In the genomic region with DNA sequence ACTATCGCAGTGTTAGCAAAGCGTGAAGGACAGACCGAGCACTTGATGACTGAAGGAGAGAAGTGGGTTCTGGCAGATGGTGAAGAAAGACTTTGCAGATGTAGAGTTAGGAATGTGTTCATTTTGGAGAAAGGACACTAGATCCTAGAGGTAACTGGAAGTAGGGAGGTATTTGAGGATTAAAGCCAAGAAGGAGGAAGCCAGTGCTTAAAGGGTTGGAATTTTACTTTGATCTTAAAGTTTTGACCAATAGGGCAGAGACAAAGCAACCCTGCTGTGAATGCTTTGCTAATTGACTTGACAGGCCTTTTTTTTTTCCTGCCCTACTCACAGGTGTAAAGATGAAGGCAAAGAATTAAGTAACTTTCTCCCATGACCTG, we compare ENCODE assay signal across 8 mouse cellular contexts. TPM values are rescaled to one million over a fixed set of nuclear protein-coding genes. Genes with fewer than 3 reads are reported as not detected.
DNase-seq lines count a peak whose midpoint lies in the region; ATAC-seq and TF ChIP-seq lines count a peak whose summit lies in the region.

No protein-coding gene starts in this region.

- H3K27me3 ChIP-seq in lung, embryonic 14.5 days (ENCODE audit: insufficient read depth, low read length) = no peaks in the 10 kb centered on the region
- no peaks in the 10 kb centered on the region for H3K27me3 ChIP-seq in embryonic facial prominence, embryonic 11.5 days (ENCODE audit: control insufficient read depth, insufficient read depth, low read length)
- H3K27me3 ChIP-seq in intestine, embryonic 14.5 days (replicated peaks; ENCODE audit: control insufficient read depth, insufficient read depth, low read length) = no peaks in the 10 kb centered on the region
- no peaks in the 10 kb centered on the region for H3K27me3 ChIP-seq in neural tube, embryonic 14.5 days (ENCODE audit: control insufficient read depth, insufficient read depth, low read length)

- peak; percentile 41 for DNase-seq in lung, embryonic 14.5 days
- DNase-seq in lung, postnatal 14 days = no peak
- peak; percentile 46 for DNase-seq in embryonic facial prominence, embryonic 11.5 days (ENCODE audit: low spot score)
- DNase-seq in intestine, embryonic 14.5 days (ENCODE audit: low spot score) = no peak
- DNase-seq in gastrocnemius, postnatal 36 days = no peak
- DNase-seq in left cerebral cortex, adult 9 months (ENCODE audit: low spot score in 2 of 2) = no peak
- no peak for DNase-seq in cerebellum, postnatal 25 days

- H3K4me2 ChIP-seq in lung, embryonic 14.5 days = peak overlapping the region; percentile 70
- H3K4me2 ChIP-seq in embryonic facial prominence, embryonic 11.5 days (ENCODE audit: low read depth, low read length) = peak overlapping the region; percentile 53
- H3K4me2 ChIP-seq in intestine, embryonic 14.5 days (ENCODE audit: low read length) = peak overlapping the region; percentile 63
- H3K4me2 ChIP-seq in neural tube, embryonic 14.5 days (ENCODE audit: low read depth, low read length) = peak overlapping the region; percentile 78

- no peaks in the 10 kb centered on the region for H3K9me3 ChIP-seq in lung, embryonic 14.5 days (ENCODE audit: low read depth, low read length)
- H3K9me3 ChIP-seq in embryonic facial prominence, embryonic 11.5 days (replicated peaks; ENCODE audit: control insufficient read depth, low read length) = no peaks in the 10 kb centered on the region
- H3K9me3 ChIP-seq in intestine, embryonic 14.5 days (ENCODE audit: control insufficient read depth, low read length) = no peaks in the 10 kb centered on the region
- H3K9me3 ChIP-seq in neural tube, embryonic 14.5 days (ENCODE audit: control insufficient read depth, low read length) = no peaks in the 10 kb centered on the region

- 0% methylated on average over 3 of the region's 3 CpGs for WGBS in lung, embryonic 14.5 days
- 0% methylated on average over 3 of the region's 3 CpGs for WGBS in embryonic facial prominence, embryonic 11.5 days
- WGBS in intestine, embryonic 14.5 days = 0% methylated on average over 3 of the region's 3 CpGs
- WGBS in neural tube, embryonic 14.5 days = under 1% methylated on average over 3 of the region's 3 CpGs

- peak overlapping the region; percentile 100 for H3K27ac ChIP-seq in lung, embryonic 14.5 days (ENCODE audit: low read depth)
- H3K27ac ChIP-seq in embryonic facial prominence, embryonic 11.5 days (replicated peaks; ENCODE audit: low read depth, low read length) = peak overlapping the region; percentile 100; the same call in 1 of the 2 replicates
- peak overlapping the region; percentile 100 for H3K27ac ChIP-seq in intestine, embryonic 14.5 days (ENCODE audit: low read depth)
- peak overlapping the region; percentile 96 for H3K27ac ChIP-seq in neural tube, embryonic 14.5 days (ENCODE audit: low read depth, low read length)

- no peaks in the 10 kb centered on the region for H3K36me3 ChIP-seq in lung, embryonic 14.5 days (ENCODE audit: insufficient read depth)
- no peaks in the 10 kb centered on the region; the same call in 1 of the 2 replicates for H3K36me3 ChIP-seq in embryonic facial prominence, embryonic 11.5 days (replicated peaks; ENCODE audit: control insufficient read depth, insufficient read depth, low read depth, low read length)
- no peaks in the 10 kb centered on the region for H3K36me3 ChIP-seq in intestine, embryonic 14.5 days (ENCODE audit: control insufficient read depth, insufficient read depth, low read length)
- H3K36me3 ChIP-seq in neural tube, embryonic 14.5 days (ENCODE audit: control insufficient read depth, insufficient read depth, low read length) = no peaks in the 10 kb centered on the region

- 0 out of 2 replicates have a peak, but pooled peaks cover 2% of the 10 kb centered on the region for H3K4me1 ChIP-seq in lung, embryonic 14.5 days (ENCODE audit: insufficient read depth)
- H3K4me1 ChIP-seq in embryonic facial prominence, embryonic 11.5 days (ENCODE audit: control insufficient read depth, insufficient read depth, low read length) = no peaks in the 10 kb centered on the region
- peaks cover 17% of the 10 kb centered on the region for H3K4me1 ChIP-seq in intestine, embryonic 14.5 days (replicated peaks; ENCODE audit: control insufficient read depth, insufficient read depth, low read length)
- H3K4me1 ChIP-seq in neural tube, embryonic 14.5 days (ENCODE audit: control insufficient read depth, insufficient read depth, low read length) = 0 out of 2 replicates have a peak, but pooled peaks cover 8% of the 10 kb centered on the region

- intact Hi-C loops in gastrocnemius, postnatal 36 days (cut with DNase I) = loop anchor here (5.0 kb wide), 1 partner anchor 35 kb away; no protein-coding TSS in a partner anchor

- no peak for TF ChIP-seq CTCF in lung, embryonic 14.5 days (IDR thresholded peaks at IDR 0.05; ENCODE audit: low read depth)

- H3K9ac ChIP-seq in lung, embryonic 14.5 days = peak overlapping the region; percentile 97
- H3K9ac ChIP-seq in embryonic facial prominence, embryonic 11.5 days (replicated peaks; ENCODE audit: low read length) = peak overlapping the region; percentile 98
- peak overlapping the region; percentile 95 for H3K9ac ChIP-seq in intestine, embryonic 14.5 days (ENCODE audit: low read length)
- H3K9ac ChIP-seq in neural tube, embryonic 14.5 days (replicated peaks; ENCODE audit: low read depth, low read length) = peak overlapping the region; percentile 82; the same call in 1 of the 2 replicates

- no peak for ATAC-seq in lung, embryonic 14.5 days (ENCODE audit: insufficient read depth)
- ATAC-seq in embryonic facial prominence, embryonic 11.5 days (replicated peaks; ENCODE audit: insufficient number of reproducible peaks, low FRiP score, low TSS enrichment, low read depth) = no peak
- ATAC-seq in intestine, embryonic 14.5 days (replicated peaks; ENCODE audit: low FRiP score, low TSS enrichment, low read depth) = no peak
- no peak for ATAC-seq in neural tube, embryonic 14.5 days (ENCODE audit: low read depth)

- H3K4me3 ChIP-seq in lung, embryonic 14.5 days (ENCODE audit: low read depth, low read length) = peak overlapping the region; percentile 76
- H3K4me3 ChIP-seq in embryonic facial prominence, embryonic 11.5 days (ENCODE audit: low read depth, low read length) = peak overlapping the region; percentile 82
- peak overlapping the region; percentile 78 for H3K4me3 ChIP-seq in intestine, embryonic 14.5 days (ENCODE audit: low read depth, low read length)
- peak overlapping the region; percentile 73 for H3K4me3 ChIP-seq in neural tube, embryonic 14.5 days (ENCODE audit: low read depth, low read length)

RNA-seq across cellular contexts. Expression of a gene that starts 1.2 kb away (rescaled TPM):
- 34.2 and 36.7 TPM in 2 replicates for polyA plus RNA-seq in lung, embryonic 14.5 days (2014; fragmentation: Nextera tagmentation; extraction: Ambion mirVana)
- 50.7 and 52.5 TPM in 2 replicates for polyA plus RNA-seq in embryonic facial prominence, embryonic 11.5 days (2014; fragmentation: Nextera tagmentation; extraction: Ambion mirVana)
- 27.0 and 31.1 TPM in 2 replicates for polyA plus RNA-seq in intestine, embryonic 14.5 days (2014; fragmentation: Nextera tagmentation; extraction: Ambion mirVana)
- 46.8 and 53.8 TPM in 2 replicates for polyA plus RNA-seq in neural tube, embryonic 14.5 days (2014; fragmentation: Nextera tagmentation; extraction: Ambion mirVana)
- total RNA-seq in gastrocnemius, postnatal 36 days (2021) = 10 to 100 TPM; 18.3 to 18.8 TPM

Comparison
In these comparisons a context has a peak if more than half of its experiments do, and no peak if none do; other contexts are left out.
1. DNase-seq: peak in lung, embryonic 14.5 days (single experiment) and embryonic facial prominence, embryonic 11.5 days (single experiment); none in lung, postnatal 14 days (single experiment), intestine, embryonic 14.5 days (single experiment), gastrocnemius, postnatal 36 days (0 of 2), left cerebral cortex, adult 9 months (0 of 2) and cerebellum, postnatal 25 days (0 of 2).
2. Peak in every context shown above with its lines, with median percentiles within 50 percentile points of each other: H3K27ac ChIP-seq, H3K4me2 ChIP-seq, H3K4me3 ChIP-seq and H3K9ac ChIP-seq.